Mouse (Mus musculus) kidney, postnatal 0 days (tissue): ENCODE data around the gene Bves. TPM values are rescaled to one million over a fixed set of nuclear protein-coding genes. Genes with fewer than 3 reads are reported as not detected.
"Not testable (repeated sequence)": the region's sequence is repeated elsewhere in the genome, so short reads cannot be mapped to it uniquely, and the experiment has no call there.

Experiments used
- ATAC-seq: fragments of 200-750 bp; cut with Nextera tagmentation; replicated peaks from 2 replicates; pipeline ENCODE4 v1.8.0; 2017; ENCODE audit warnings: low read depth, moderate number of reproducible peaks, moderate TSS enrichment, moderate library complexity; ENCODE audit not compliant: low FRiP score
- DNase-seq: peaks from one replicate; pipeline ENCODE4 v3.0.0-alpha.2; 2016; ENCODE audit warnings: low spot score
- H3K27ac ChIP-seq: fragments of 300-500 bp; sonication (generic); 2 replicates; pipeline ENCODE4 v1.5.1; 2014; ENCODE audit warnings: mild to moderate bottlenecking
- H3K27me3 ChIP-seq: fragments of 300-500 bp; sonication (generic); 2 replicates; pipeline ENCODE4 v1.6.1; 2014; ENCODE audit warnings: low read length, mixed read lengths; ENCODE audit not compliant: insufficient read depth
- H3K36me3 ChIP-seq: fragments of 300-500 bp; sonication (generic); 2 replicates; pipeline ENCODE4 v1.6.1; 2014; ENCODE audit warnings: low read length, mixed read lengths; ENCODE audit not compliant: insufficient read depth
- H3K4me1 ChIP-seq: fragments of 300-500 bp; sonication (generic); replicated peaks from 2 replicates; pipeline ENCODE4 v1.6.1; 2014; ENCODE audit warnings: antibody characterized with exemption, low read length, mixed read lengths; ENCODE audit not compliant: insufficient read depth
- H3K4me2 ChIP-seq: fragments of 300-500 bp; sonication (generic); 2 replicates; pipeline ENCODE4 v1.6.1; 2014; ENCODE audit warnings: mild to moderate bottlenecking, low read length, moderate library complexity, mixed read lengths
- H3K4me3 ChIP-seq: fragments of 300-500 bp; sonication (generic); replicated peaks from 2 replicates; pipeline ENCODE4 v1.5.1; 2014; ENCODE audit warnings: low read depth, low read length
- H3K9ac ChIP-seq: fragments of 300-500 bp; sonication (generic); 2 replicates; pipeline ENCODE4 v1.6.1; 2014; ENCODE audit warnings: low read depth, low read length
- H3K9me3 ChIP-seq: fragments of 300-500 bp; sonication (generic); replicated peaks from 2 replicates; pipeline ENCODE4 v1.6.1; 2016; ENCODE audit warnings: low read length, inconsistent platforms, mixed read lengths
- CTCF ChIP-seq: IDR thresholded peaks from 2 replicates; pipeline ENCODE4 v1.5.1; 2016; ENCODE audit warnings: antibody characterized with exemption, low read depth, mild to moderate bottlenecking, moderate library complexity
- WGBS: fragments of 180-500 bp; shearing (Covaris S2); extraction: QIAGEN DNeasy Blood & Tissue Kit; methylation state at CpG from one replicate; pipeline ENCODE4 v1.1.7; 2014; 5-methylcytosine and 5-hydroxymethylcytosine counted together
- polyA plus RNA-seq: library from polyadenylated mRNA; unstranded; fragments of >200 nt; fragmentation: Nextera tagmentation; extraction: Ambion mirVana; gene quantifications from 2 replicates; pipeline ENCODE4 v1.2.1, GENCODE M21; 2015

Gene Bves
- polyA plus RNA-seq, 1 experiment from 2014 or later = 0.93 TPM

- Histone ChIP-seq H3K27me3 (no peaks in the 10 kb centered on the region), H3K9me3 (no peaks in the 10 kb centered on the region), H3K4me3 (no peak overlapping the region), H3K9ac (no peak overlapping the region), H3K4me2 (no peak overlapping the region), H3K4me1 (no peaks in the 10 kb centered on the region), H3K36me3 (no peaks in the 10 kb centered on the region), H3K27ac (no peak overlapping the region)
- no peak for DNase-seq
- TF ChIP-seq CTCF = no peak
- no peak for ATAC-seq
- 87% methylated on average over 4 of the region's 4 CpGs for WGBS
These were observed 8.8 kb downstream of the Bves start for GRCm38 (mm10) chr10:45344381-45344780.

- 78% methylated on average over 9 of the region's 9 CpGs for WGBS
- no peak for TF ChIP-seq CTCF
- ATAC-seq (no peak), DNase-seq (no peak)
- Histone ChIP-seq H3K4me3 (no peak overlapping the region), H3K36me3 (no peaks in the 10 kb centered on the region), H3K4me2 (no peak overlapping the region), H3K9me3 (no peaks in the 10 kb centered on the region), H3K4me1 (no peaks in the 10 kb centered on the region), H3K27me3 (no peaks in the 10 kb centered on the region), H3K27ac (no peak overlapping the region), H3K9ac (no peak overlapping the region)
These were observed 9.6 kb downstream of the Bves start for GRCm38 (mm10) chr10:45345217-45345616.

GRCm38 (mm10) chr10:45348143-45348542, 12.6 kb downstream of the Bves start:
- not testable (repeated sequence) for H3K4me2 ChIP-seq, H3K4me1 ChIP-seq, H3K9me3 ChIP-seq, H3K4me3 ChIP-seq, H3K36me3 ChIP-seq, H3K27me3 ChIP-seq, H3K27ac ChIP-seq, ATAC-seq, DNase-seq, H3K9ac ChIP-seq
- WGBS = 76% methylated on average over 3 of the region's 3 CpGs
- peak; percentile 26; the same call in 1 of the 2 replicates for TF ChIP-seq CTCF

- 94% methylated on average over 6 of the region's 6 CpGs for WGBS
- H3K27ac ChIP-seq = no peak overlapping the region
- ATAC-seq (no peak), DNase-seq (no peak)
- H3K36me3 ChIP-seq = no peaks in the 10 kb centered on the region
- TF ChIP-seq CTCF = no peak
- no peaks in the 10 kb centered on the region for H3K27me3 ChIP-seq
- no peak overlapping the region for H3K9ac ChIP-seq
- H3K4me1 ChIP-seq = no peaks in the 10 kb centered on the region
- no peak overlapping the region for H3K4me2 ChIP-seq
- H3K9me3 ChIP-seq = no peaks in the 10 kb centered on the region
- no peak overlapping the region for H3K4me3 ChIP-seq
These were observed 20.5 kb downstream of the Bves start for GRCm38 (mm10) chr10:45356091-45356490.

- DNase-seq (peak; percentile 15), ATAC-seq (no peak)
- Histone ChIP-seq H3K4me1 (no peaks in the 10 kb centered on the region), H3K9ac (no peak overlapping the region), H3K4me2 (no peak overlapping the region), H3K36me3 (no peaks in the 10 kb centered on the region), H3K4me3 (no peak overlapping the region), H3K27me3 (no peaks in the 10 kb centered on the region), H3K9me3 (no peaks in the 10 kb centered on the region), H3K27ac (no peak overlapping the region)
- TF ChIP-seq CTCF = no peak
- WGBS = 34% methylated on average over 5 of the region's 5 CpGs
These were observed 27.8 kb downstream of the Bves start for GRCm38 (mm10) chr10:45363396-45363795.

GRCm38 (mm10) chr10:45366987-45367705, 31.6 kb downstream of the Bves start:
- DNase-seq (no peak), ATAC-seq (no peak)
- H3K9me3 ChIP-seq = no peaks in the 10 kb centered on the region
- H3K9ac ChIP-seq = no peak overlapping the region
- WGBS = 86% methylated on average over 17 of the region's 17 CpGs
- H3K36me3 ChIP-seq = no peaks in the 10 kb centered on the region
- H3K4me3 ChIP-seq = no peak overlapping the region
- TF ChIP-seq CTCF = peak; percentile 34; the same call in 1 of the 2 replicates
- H3K4me2 ChIP-seq = no peak overlapping the region
- no peaks in the 10 kb centered on the region for H3K27me3 ChIP-seq
- H3K27ac ChIP-seq = no peak overlapping the region
- H3K4me1 ChIP-seq = no peaks in the 10 kb centered on the region

GRCm38 (mm10) chr10:45369639-45370038, 34.1 kb downstream of the Bves start:
- H3K36me3 ChIP-seq = no peaks in the 10 kb centered on the region
- no peak for DNase-seq
- H3K9me3 ChIP-seq = no peaks in the 10 kb centered on the region
- 78% methylated on average over 3 of the region's 3 CpGs for WGBS
- no peak overlapping the region for H3K27ac ChIP-seq
- H3K27me3 ChIP-seq = no peaks in the 10 kb centered on the region
- no peaks in the 10 kb centered on the region for H3K4me1 ChIP-seq
- ATAC-seq = no peak
- TF ChIP-seq CTCF = no peak
- H3K4me3 ChIP-seq = no peak overlapping the region
- H3K4me2 ChIP-seq = no peak overlapping the region
- no peak overlapping the region for H3K9ac ChIP-seq
